Mouse (Mus musculus): ENCODE measurements around the gene Blvrb. TPM values are rescaled to one million over a fixed set of nuclear protein-coding genes. Genes with fewer than 3 reads are reported as not detected.

The Blvrb gene
- polyA plus RNA-seq, 1 experiment: 15.8 TPM

DNA sequence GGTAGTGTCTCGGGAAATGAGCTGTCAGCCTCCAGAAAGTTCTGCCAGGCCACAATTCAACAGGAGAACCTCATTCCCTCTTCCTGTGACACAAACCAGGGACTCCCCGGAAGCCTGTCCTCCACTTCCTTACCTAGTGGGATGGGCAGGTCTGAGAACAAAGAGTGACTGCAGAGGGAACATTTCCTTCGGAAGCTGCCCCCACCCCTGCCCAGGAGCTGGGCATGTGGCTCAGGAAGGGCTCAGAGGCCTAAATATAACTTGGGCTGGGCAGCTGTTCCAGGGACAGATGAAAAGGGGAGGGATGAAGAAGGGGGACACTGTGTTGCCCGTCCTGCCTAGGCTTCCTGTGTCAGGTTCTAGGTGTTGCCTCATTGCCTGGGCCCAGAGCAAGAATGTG, 53.8 kb downstream of the Blvrb start:
- no peak overlapping the region for H3K27ac ChIP-seq (ENCODE audit: insufficient read depth, low read length)
- no peaks in the 10 kb centered on the region for H3K4me1 ChIP-seq (ENCODE audit: control insufficient read depth, insufficient read depth, low read length)
- TF ChIP-seq CTCF (IDR thresholded peaks at IDR 0.05; ENCODE audit: extremely low read depth, insufficient read depth, low read length): no peak
- TF ChIP-seq POLR2A (IDR thresholded peaks at IDR 0.05; ENCODE audit: extremely low read depth, insufficient read depth, low read length): no peak
- no peak overlapping the region for H3K4me3 ChIP-seq (ENCODE audit: insufficient read depth, low read length)

DNA sequence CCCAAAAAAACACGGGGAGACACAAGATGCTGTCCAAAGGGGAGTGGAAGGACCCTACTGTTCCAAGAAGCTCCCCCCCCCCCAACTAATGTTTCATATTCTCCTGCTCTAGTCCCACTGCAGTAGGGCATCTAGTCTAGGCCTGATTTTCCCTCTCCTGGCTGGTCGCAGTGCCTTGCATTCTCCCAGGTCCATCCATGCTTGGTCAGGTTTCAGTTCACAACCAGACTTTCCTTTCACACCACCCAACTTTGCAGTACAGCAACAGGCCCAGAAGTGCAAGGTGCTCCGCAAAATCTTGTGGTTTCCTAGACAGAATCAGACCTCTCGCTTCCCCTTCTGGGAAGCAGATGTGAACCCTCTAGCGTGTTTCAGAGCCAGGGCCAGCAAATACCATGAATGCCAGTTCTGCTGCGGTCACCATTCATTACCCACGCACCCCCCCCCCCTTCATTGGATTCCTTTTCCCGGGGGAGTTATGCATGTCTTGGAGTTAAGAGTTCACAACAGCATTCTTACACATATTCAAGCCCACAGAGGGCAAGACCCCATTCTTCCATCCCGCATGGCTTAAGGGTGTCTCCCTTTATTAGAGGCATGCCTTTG, 59.1 kb downstream of the Blvrb start:
- Histone ChIP-seq H3K4me1 (ENCODE audit: control insufficient read depth, insufficient read depth, low read length) (no peaks in the 10 kb centered on the region), H3K27ac (ENCODE audit: insufficient read depth, low read length) (no peak overlapping the region), H3K4me3 (ENCODE audit: insufficient read depth, low read length) (no peak overlapping the region)
- no peak for TF ChIP-seq CTCF (IDR thresholded peaks at IDR 0.05; ENCODE audit: extremely low read depth, insufficient read depth, low read length)
- no peak for TF ChIP-seq POLR2A (IDR thresholded peaks at IDR 0.05; ENCODE audit: extremely low read depth, insufficient read depth, low read length)

DNA sequence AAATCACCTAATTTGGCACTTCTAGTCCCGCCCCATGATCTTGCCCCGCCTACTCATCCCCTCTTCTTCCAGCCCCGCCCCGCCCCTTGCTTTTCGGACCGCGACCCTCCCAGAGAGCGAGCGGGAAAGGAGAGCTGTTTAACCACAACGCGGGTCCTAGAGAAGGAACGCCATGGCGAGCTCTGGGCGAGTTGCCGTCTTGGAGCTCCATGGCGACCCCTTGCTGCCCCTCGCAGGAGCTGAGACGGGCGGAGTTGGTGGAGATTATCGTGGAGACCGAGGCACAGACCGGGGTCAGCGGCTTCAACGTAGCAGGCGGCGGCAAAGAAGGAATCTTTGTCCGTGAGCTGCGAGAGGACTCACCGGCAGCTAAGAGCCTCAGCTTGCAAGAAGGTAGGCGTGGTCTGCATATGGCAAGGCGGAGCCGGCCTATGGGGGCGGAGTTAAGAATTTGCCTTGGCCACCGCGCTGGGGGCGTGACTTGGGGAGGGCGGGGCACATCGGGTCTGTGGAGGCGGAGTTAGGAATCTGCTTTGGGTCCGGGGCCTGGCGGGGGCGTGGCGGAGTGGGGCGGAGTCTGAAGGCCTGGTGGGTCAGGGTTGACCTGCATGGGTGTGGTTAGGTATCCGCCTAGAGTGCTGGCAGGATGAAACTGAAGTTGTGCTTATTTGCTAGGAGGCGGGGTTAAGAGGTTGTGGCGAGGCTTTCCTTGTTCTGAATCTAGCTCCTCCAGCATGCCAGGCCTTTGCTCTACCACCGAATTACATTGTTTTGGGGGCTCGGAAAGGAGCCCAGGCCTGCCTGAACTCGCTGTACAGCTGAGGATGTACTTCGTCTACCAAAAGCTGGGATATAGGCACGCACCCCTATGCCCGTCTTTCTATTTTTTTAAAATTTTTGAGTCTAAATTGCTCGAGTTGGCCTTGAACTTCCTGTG, 60.2 kb downstream of the Blvrb start:
- Histone ChIP-seq H3K4me1 (ENCODE audit: control insufficient read depth, insufficient read depth, low read length) (no peaks in the 10 kb centered on the region), H3K4me3 (ENCODE audit: insufficient read depth, low read length) (peak overlapping the region; percentile 57), H3K27ac (ENCODE audit: insufficient read depth, low read length) (no peak overlapping the region; the same call in 1 of the 2 replicates)
- TF ChIP-seq CTCF (IDR thresholded peaks at IDR 0.05; ENCODE audit: extremely low read depth, insufficient read depth, low read length) (no peak), POLR2A (IDR thresholded peaks at IDR 0.05; ENCODE audit: extremely low read depth, insufficient read depth, low read length) (peak; percentile 78)

DNA sequence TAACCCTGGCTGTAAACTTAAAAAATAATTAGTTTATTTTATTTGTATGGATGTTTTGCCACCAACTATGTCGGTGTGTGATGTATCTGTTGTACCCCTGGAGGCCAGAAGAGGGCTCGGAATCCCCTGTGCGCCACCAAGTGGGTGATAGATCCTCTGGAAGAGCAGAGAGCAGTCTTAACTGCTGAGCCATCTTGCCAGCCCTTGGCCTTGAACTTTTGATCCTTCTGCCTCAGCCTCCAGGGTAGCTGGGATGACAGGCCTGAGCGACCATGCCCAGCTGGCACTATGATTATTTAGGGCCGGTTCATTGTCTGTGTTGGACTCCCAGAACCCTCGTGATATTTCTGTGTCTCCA, 60.8 kb downstream of the Blvrb start:
- TF ChIP-seq CTCF (IDR thresholded peaks at IDR 0.05; ENCODE audit: extremely low read depth, insufficient read depth, low read length) (peak; percentile 60), POLR2A (IDR thresholded peaks at IDR 0.05; ENCODE audit: extremely low read depth, insufficient read depth, low read length) (no peak)
- Histone ChIP-seq H3K4me1 (ENCODE audit: control insufficient read depth, insufficient read depth, low read length) (no peaks in the 10 kb centered on the region), H3K27ac (ENCODE audit: insufficient read depth, low read length) (no peak overlapping the region), H3K4me3 (ENCODE audit: insufficient read depth, low read length) (peak overlapping the region; percentile 57; the same call in 1 of the 2 replicates)

DNA sequence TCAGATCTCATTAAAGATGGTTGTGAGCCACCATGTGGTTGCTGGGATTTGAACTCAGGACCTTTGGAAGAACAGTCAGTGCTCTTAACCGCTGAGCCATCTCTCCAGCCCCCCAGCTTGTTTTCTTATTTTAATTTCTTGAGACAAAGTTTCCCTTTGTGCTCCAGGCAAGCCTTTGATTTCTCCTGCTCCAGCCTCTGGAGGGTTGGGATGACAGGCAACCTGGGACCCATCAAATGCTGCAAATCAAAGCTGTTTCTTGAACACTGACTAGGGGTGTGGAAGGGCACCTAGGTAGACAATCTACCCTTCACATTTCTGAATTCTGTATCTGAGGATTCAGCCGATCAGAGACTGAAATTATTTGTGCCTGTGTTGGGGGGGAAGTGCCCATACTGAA, 63.0 kb downstream of the Blvrb start:
- Histone ChIP-seq H3K4me3 (ENCODE audit: insufficient read depth, low read length) (no peak overlapping the region), H3K27ac (ENCODE audit: insufficient read depth, low read length) (no peak overlapping the region), H3K4me1 (ENCODE audit: control insufficient read depth, insufficient read depth, low read length) (no peaks in the 10 kb centered on the region)
- TF ChIP-seq CTCF (IDR thresholded peaks at IDR 0.05; ENCODE audit: extremely low read depth, insufficient read depth, low read length): no peak
- TF ChIP-seq POLR2A (IDR thresholded peaks at IDR 0.05; ENCODE audit: extremely low read depth, insufficient read depth, low read length): no peak

DNA sequence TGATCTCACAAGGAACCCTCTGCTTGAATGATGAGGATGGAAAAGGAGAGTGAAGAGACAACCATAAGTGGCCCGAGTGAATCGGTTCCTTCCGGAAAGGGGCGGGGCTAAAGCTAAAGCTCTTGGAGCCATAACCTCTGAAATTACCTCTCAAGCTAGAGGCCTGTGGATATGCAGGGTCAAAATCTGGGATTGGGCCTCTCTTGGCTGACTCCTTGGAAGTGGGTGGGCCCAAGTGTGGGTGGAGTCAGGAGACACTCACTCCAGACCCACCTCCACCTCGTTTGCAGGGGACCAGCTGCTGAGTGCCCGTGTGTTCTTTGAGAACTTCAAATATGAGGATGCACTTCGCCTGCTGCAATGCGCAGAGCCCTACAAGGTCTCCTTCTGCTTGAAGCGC, 67.2 kb downstream of the Blvrb start:
- H3K27ac ChIP-seq (ENCODE audit: insufficient read depth, low read length): no peak overlapping the region
- H3K4me3 ChIP-seq (ENCODE audit: insufficient read depth, low read length): no peak overlapping the region
- H3K4me1 ChIP-seq (ENCODE audit: control insufficient read depth, insufficient read depth, low read length): no peaks in the 10 kb centered on the region
- no peak for TF ChIP-seq POLR2A (IDR thresholded peaks at IDR 0.05; ENCODE audit: extremely low read depth, insufficient read depth, low read length)
- no peak for TF ChIP-seq CTCF (IDR thresholded peaks at IDR 0.05; ENCODE audit: extremely low read depth, insufficient read depth, low read length)

Other genes with a start within 250 kb of the Blvrb start
- 5.8 and 6.8 TPM in 2 replicates for gene Itpkc, start 219.3 kb upstream of the Blvrb start, polyA plus RNA-seq (2012; rRNA removed)
- 30.6 and 31.8 TPM in 2 replicates for gene Coq8b, start 215.0 kb upstream of the Blvrb start, polyA plus RNA-seq (2012; rRNA removed)
- gene Numbl, start 189.5 kb upstream of the Blvrb start, polyA plus RNA-seq (2012; rRNA removed): 108 TPM in 2 replicates
- gene Ltbp4, start 110.3 kb upstream of the Blvrb start, polyA plus RNA-seq (2012; rRNA removed): 54.5 and 62.3 TPM in 2 replicates
- gene Shkbp1, start 92.0 kb upstream of the Blvrb start, polyA plus RNA-seq (2012; rRNA removed): 64.2 and 73.8 TPM in 2 replicates
- 0.75 TPM in 1 of 2 replicates, not detected in the other for gene Gm20479, start 90.6 kb upstream of the Blvrb start, polyA plus RNA-seq (2012; rRNA removed)
- gene Sptbn4, start 292 bp upstream of the Blvrb start, polyA plus RNA-seq (2012; rRNA removed): 149 and 162 TPM in 2 replicates
- 3.3 and 3.8 TPM in 2 replicates for gene Sertad3, start 25.8 kb downstream of the Blvrb start, polyA plus RNA-seq (2012; rRNA removed)
- gene Sertad1, start 38.9 kb downstream of the Blvrb start, polyA plus RNA-seq (2012; rRNA removed): 15.7 and 19.3 TPM in 2 replicates
- 0.29 and 0.47 TPM in 2 replicates for gene Prx, start 51.3 kb downstream of the Blvrb start, polyA plus RNA-seq (2012; rRNA removed)
- gene Hipk4, start 75.3 kb downstream of the Blvrb start, polyA plus RNA-seq (2012; rRNA removed): 0.21 and 0.25 TPM in 2 replicates
- 1,185 and 1,204 TPM in 2 replicates for gene Pld3, start 105.2 kb downstream of the Blvrb start, polyA plus RNA-seq (2012; rRNA removed)
- 32.7 and 33.8 TPM in 2 replicates for gene 2310022A10Rik, start 105.3 kb downstream of the Blvrb start, polyA plus RNA-seq (2012; rRNA removed)
- 144 and 161 TPM in 2 replicates for gene Akt2, start 143.6 kb downstream of the Blvrb start, polyA plus RNA-seq (2012; rRNA removed)
- 188 and 192 TPM in 2 replicates for gene Ttc9b, start 205.9 kb downstream of the Blvrb start, polyA plus RNA-seq (2012; rRNA removed)
- 181 and 189 TPM in 2 replicates for gene Map3k10, start 226.6 kb downstream of the Blvrb start, polyA plus RNA-seq (2012; rRNA removed)
- gene Zfp607b, start 241.4 kb downstream of the Blvrb start, polyA plus RNA-seq (2012; rRNA removed): 8.0 and 9.8 TPM in 2 replicates